Mouse (Mus musculus): ENCODE results near the gene Trappc6a.

DNA sequence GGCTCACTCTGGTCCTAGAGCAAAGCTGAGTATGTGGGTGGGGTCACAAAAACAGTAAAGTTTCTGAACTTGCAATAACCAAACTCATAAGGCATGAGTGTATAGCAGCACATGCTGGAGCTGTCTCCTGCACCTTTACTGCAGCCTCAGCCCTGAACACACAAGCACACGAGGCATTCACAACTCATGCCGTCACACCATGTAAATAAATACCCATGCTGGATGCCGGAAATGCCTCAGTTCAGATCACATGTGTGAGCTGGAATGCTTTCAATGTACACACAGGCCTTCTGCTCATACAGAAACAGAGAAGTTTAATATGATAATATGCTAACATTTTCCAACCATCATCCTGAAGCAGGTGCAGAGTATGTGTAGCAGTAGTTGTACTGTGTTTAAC is 37.8 kb downstream of the Trappc6a start:
- no peak for TF ChIP-seq CTCF (IDR thresholded peaks at IDR 0.05; ENCODE audit: extremely low read depth, insufficient read depth, insufficient read length, insufficient replicate concordance)
- TF ChIP-seq POLR2A (IDR thresholded peaks at IDR 0.05; ENCODE audit: low read depth, low read length), result no peak
